ENCODE assay signal across 12 mouse cellular contexts in genomic region chr2:121668256-121668655, GRCm38 (mm10).
DNase-seq lines count a peak whose midpoint lies in the region.
"Had no signal": no experiment of that assay in that cellular context is flagged by ENCODE, and none has a peak within 500 bp of the region (broad histone marks: within the 10 kb centered on the region; RNA-seq: fewer than 3 reads in every experiment).

No protein-coding gene starts in this region.

- DNase-seq in cerebellum, adult 18-20 months = peak; percentile 28 to 36
- no peak for DNase-seq in cerebellum, adult 9-11 months
- peak; percentile 67 to 68 for DNase-seq in cerebellum, postnatal 10 days
- no peak for DNase-seq in cerebellum, adult 9-10 months
- DNase-seq in cerebellum, postnatal 25 days = peak; percentile 32 to 55
- DNase-seq in cerebellum, adult 11-12 months = no peak
- DNase-seq: adrenal gland, adult 8-10 months; adrenal gland, postnatal 14 days; adrenal gland, postnatal 36 days; B cell, adult 2 months; cerebellum, adult 8-10 months; forebrain, postnatal 0 days had no signal

Comparison
In these comparisons a context has a peak if more than half of its experiments do, and no peak if none do; other contexts are left out.
1. DNase-seq: peak in cerebellum, adult 18-20 months (2 of 2), cerebellum, postnatal 10 days (2 of 2) and cerebellum, postnatal 25 days (2 of 2); none in cerebellum, adult 9-11 months (single experiment), cerebellum, adult 9-10 months (single experiment) and cerebellum, adult 11-12 months (single experiment).